Mouse (Mus musculus): Measurements from ENCODE around the gene Nckap5. TPM values are rescaled to one million over a fixed set of nuclear protein-coding genes. Genes with fewer than 3 reads are reported as not detected.

Nckap5 gene
- total and polyA plus RNA-seq, 2 experiments from 2014 or later: 9.3 to 10.2 TPM

DNA sequence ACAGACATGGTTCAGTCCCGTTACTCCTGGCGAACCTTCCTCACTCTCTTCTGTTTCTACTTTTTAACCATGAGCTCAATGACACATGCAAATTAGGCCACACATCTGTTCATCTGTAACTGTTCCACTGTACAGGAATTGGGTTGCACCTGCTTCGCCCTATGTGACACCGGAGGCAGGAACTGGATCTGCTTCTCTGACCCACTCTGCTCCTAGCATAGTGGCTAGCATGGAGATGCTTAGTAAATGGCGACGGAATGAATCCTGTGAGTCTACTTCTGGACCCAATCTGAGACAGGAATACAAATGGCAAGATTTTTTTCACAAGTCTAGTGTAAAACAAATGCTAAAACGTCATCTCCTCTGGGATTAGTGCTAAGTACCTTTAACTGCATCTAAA, 663.1 kb downstream of the Nckap5 start:
- 28% methylated on average over 7 of the region's 7 CpGs for WGBS
- Histone ChIP-seq H3K9ac (no peak overlapping the region), H3K4me2 (ENCODE audit: low read depth) (no peak overlapping the region), H3K36me3 (ENCODE audit: insufficient read depth) (no peaks in the 10 kb centered on the region), H3K4me3 (ENCODE audit: low read depth, low read length) (no peak overlapping the region), H3K27ac (ENCODE audit: low read depth, low read length) (peak overlapping the region; percentile 72), H3K4me1 (ENCODE audit: insufficient read depth) (peaks cover 3% of the 10 kb centered on the region), H3K9me3 (ENCODE audit: low read length) (no peaks in the 10 kb centered on the region), H3K27me3 (ENCODE audit: insufficient read depth, low read length) (no peaks in the 10 kb centered on the region)
- ATAC-seq: peak; percentile 49
- no peak for TF ChIP-seq CTCF (IDR thresholded peaks at IDR 0.05; ENCODE audit: low read depth)
- DNase-seq: no peak

DNA sequence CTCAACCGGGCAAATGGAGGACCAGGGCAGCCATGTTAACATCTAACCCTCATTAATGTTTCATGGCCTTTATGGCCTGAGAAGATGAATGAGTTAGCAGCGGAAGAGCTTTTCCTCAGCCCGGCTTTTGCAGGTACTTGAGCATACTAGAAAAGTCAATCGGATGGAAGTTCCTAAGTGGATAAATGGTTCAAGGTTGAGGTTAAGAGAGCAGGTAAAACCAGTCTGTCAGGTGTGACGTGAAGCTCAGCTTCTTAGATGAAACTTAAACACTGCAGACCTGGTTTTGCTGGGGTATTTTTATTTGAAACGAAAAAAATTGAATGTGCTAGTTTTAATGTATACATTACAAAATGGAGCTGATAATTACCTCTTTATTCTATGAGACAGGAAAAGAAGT, 671.3 kb downstream of the Nckap5 start:
- no peak overlapping the region for H3K4me3 ChIP-seq (ENCODE audit: low read depth, low read length)
- no peaks in the 10 kb centered on the region for H3K27me3 ChIP-seq (ENCODE audit: insufficient read depth, low read length)
- no peak overlapping the region for H3K4me2 ChIP-seq (ENCODE audit: low read depth)
- DNase-seq: no peak
- TF ChIP-seq CTCF (IDR thresholded peaks at IDR 0.05; ENCODE audit: low read depth): no peak
- H3K9me3 ChIP-seq (ENCODE audit: low read length): no peaks in the 10 kb centered on the region
- H3K27ac ChIP-seq (ENCODE audit: low read depth, low read length): 0 out of 2 replicates have a peak overlapping the region, but pooled peaks have one; percentile 15
- H3K4me1 ChIP-seq (ENCODE audit: insufficient read depth): no peaks in the 10 kb centered on the region
- H3K9ac ChIP-seq: no peak overlapping the region
- ATAC-seq: no peak
- no peaks in the 10 kb centered on the region for H3K36me3 ChIP-seq (ENCODE audit: insufficient read depth)
- WGBS: 92% methylated on average over 6 of the region's 6 CpGs

DNA sequence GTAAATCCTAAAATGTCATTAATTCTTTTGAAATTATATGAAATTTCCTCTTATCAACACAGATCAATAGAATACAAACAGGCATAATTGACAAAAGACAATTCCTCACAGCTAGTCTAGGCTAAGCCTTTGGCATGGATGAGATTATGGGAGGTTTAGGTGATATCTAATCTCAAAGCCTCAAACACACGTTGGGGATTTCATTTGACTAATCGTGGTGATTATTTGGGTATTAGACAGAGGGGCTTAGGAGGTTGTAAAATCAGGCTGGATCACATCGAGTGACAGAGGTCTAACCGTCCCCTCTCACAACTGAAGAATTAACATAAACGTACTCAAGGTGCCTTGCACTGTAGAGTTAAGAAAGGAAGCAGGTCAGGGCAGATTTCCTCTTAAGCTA, 674.8 kb downstream of the Nckap5 start:
- Histone ChIP-seq H3K9ac (no peak overlapping the region), H3K4me1 (ENCODE audit: insufficient read depth) (peaks cover 9% of the 10 kb centered on the region), H3K36me3 (ENCODE audit: insufficient read depth) (no peaks in the 10 kb centered on the region), H3K9me3 (ENCODE audit: low read length) (no peaks in the 10 kb centered on the region), H3K27me3 (ENCODE audit: insufficient read depth, low read length) (no peaks in the 10 kb centered on the region), H3K4me2 (ENCODE audit: low read depth) (no peak overlapping the region), H3K4me3 (ENCODE audit: low read depth, low read length) (no peak overlapping the region), H3K27ac (ENCODE audit: low read depth, low read length) (no peak overlapping the region)
- no peak for TF ChIP-seq CTCF (IDR thresholded peaks at IDR 0.05; ENCODE audit: low read depth)
- ATAC-seq: no peak
- 65% methylated on average over 5 of the region's 5 CpGs for WGBS
- no peak for DNase-seq

DNA sequence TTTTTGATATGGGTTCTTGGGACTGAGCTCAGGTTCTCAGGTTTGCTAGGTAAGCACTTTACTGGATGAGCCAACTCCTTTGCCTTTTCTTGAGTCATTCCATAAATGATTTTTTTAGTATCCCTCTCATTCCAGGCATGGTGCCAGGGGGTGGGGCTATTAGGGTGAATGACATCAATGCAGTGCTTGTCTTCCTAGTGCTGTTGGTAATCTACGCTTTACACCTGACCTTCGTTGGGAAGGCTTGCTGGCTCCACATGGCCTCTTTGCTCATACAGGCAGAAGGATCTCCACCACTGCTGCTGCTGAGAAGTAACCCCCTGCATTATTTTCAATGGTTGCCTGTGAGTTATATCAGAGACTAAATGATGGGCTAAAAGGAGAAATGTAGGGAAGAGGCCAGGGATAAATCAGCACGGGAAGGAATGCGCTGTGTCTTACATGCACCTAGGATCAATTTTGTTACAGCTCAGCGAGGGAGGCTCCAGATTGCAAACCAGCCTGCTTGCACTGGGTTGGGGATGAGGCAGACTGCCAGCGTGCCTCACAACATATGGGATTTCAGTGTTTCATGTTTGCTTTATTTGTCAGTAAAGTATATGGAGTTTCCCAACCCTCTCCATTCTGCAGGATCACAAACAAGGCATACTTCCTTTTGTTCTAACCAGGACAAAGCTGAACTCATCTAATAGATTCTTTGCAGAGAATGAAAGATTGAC, 676.9 kb downstream of the Nckap5 start:
- TF ChIP-seq CTCF (IDR thresholded peaks at IDR 0.05; ENCODE audit: low read depth): no peak
- no peak overlapping the region for H3K4me2 ChIP-seq (ENCODE audit: low read depth)
- no peaks in the 10 kb centered on the region for H3K9me3 ChIP-seq (ENCODE audit: low read length)
- ATAC-seq (peak; percentile 83), DNase-seq (peak; percentile 87)
- peaks cover 9% of the 10 kb centered on the region for H3K4me1 ChIP-seq (ENCODE audit: insufficient read depth)
- H3K27ac ChIP-seq (ENCODE audit: low read depth, low read length): peak overlapping the region; percentile 70
- no peaks in the 10 kb centered on the region for H3K36me3 ChIP-seq (ENCODE audit: insufficient read depth)
- H3K4me3 ChIP-seq (ENCODE audit: low read depth, low read length): no peak overlapping the region
- WGBS: 52% methylated on average over 6 of the region's 6 CpGs
- no peak overlapping the region for H3K9ac ChIP-seq
- no peaks in the 10 kb centered on the region for H3K27me3 ChIP-seq (ENCODE audit: insufficient read depth, low read length)

DNA sequence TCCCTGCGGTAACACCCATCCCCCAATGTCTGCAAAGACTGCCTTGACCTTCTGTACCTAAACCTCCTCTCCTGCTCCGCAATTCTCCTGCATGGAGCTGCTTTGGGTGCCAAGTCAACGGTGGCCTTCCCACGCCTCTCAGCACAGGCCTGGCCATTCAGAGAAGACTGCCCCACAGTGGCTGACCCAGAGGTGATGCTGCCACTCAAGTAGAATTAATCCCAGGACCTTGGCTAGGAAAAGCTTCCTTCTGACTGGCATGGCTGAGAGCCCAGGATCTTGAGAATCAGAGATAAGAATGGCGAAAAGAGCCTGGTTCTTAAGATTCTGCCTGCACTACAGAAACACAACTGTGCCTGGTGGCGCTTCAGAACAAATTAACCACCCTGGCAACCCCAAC, 678.4 kb downstream of the Nckap5 start:
- Histone ChIP-seq H3K27ac (ENCODE audit: low read depth, low read length) (no peak overlapping the region), H3K4me2 (ENCODE audit: low read depth) (no peak overlapping the region), H3K9me3 (ENCODE audit: low read length) (no peaks in the 10 kb centered on the region), H3K9ac (no peak overlapping the region), H3K4me1 (ENCODE audit: insufficient read depth) (peaks cover 9% of the 10 kb centered on the region), H3K27me3 (ENCODE audit: insufficient read depth, low read length) (no peaks in the 10 kb centered on the region), H3K4me3 (ENCODE audit: low read depth, low read length) (no peak overlapping the region), H3K36me3 (ENCODE audit: insufficient read depth) (no peaks in the 10 kb centered on the region)
- ATAC-seq: peak; percentile 58
- 64% methylated on average over 6 of the region's 6 CpGs for WGBS
- DNase-seq: peak; percentile 30
- 0 out of 2 replicates have a peak, but pooled peaks have one; percentile 13 for TF ChIP-seq CTCF (IDR thresholded peaks at IDR 0.05; ENCODE audit: low read depth)

DNA sequence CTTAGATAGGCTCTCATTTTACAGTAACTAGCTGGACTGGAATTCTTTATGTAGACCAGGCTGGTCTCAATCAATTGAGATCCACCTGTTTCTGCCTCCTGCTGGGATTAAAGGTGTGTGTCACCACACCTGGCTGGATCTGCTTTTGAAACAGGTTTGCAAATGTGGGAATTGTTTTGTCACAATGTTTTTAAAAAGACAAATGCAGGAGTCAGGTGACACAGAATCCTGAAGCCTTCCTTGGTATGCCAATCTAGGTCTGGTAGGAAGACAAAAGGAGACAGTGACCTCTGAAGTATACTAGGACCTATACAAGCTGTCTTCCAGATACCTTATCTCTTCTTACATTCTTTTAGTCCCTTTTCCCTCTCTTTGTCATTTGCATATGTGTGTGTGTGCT, 680.6 kb downstream of the Nckap5 start:
- Histone ChIP-seq H3K4me3 (ENCODE audit: low read depth, low read length) (no peak overlapping the region), H3K9ac (no peak overlapping the region), H3K4me1 (ENCODE audit: insufficient read depth) (peaks cover 9% of the 10 kb centered on the region), H3K9me3 (ENCODE audit: low read length) (no peaks in the 10 kb centered on the region), H3K27ac (ENCODE audit: low read depth, low read length) (no peak overlapping the region), H3K36me3 (ENCODE audit: insufficient read depth) (no peaks in the 10 kb centered on the region), H3K27me3 (ENCODE audit: insufficient read depth, low read length) (no peaks in the 10 kb centered on the region), H3K4me2 (ENCODE audit: low read depth) (no peak overlapping the region)
- DNase-seq: no peak
- TF ChIP-seq CTCF (IDR thresholded peaks at IDR 0.05; ENCODE audit: low read depth): no peak
- no peak for ATAC-seq

DNA sequence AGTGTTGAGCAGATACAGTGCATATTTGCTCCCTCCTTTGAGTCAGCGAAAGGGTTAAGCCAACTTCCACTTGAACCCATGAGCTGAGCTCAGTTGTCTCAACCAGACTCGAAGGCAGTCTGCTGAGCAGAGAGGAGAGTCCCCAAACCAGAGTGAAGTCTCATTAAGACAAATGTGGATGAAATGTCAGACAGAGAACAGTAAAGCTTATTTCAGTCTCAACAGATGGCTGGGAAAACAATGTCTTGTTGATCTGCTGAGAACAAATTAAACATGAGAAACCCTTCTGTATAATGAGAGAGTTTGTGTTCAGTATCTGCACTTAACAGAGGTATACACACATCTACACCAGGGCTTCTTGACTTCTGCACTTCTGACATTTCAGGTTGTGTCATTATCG, 694.9 kb downstream of the Nckap5 start:
- WGBS: 72% methylated on average over 3 of the region's 3 CpGs

More for the DNA sequence above, 694.9 kb downstream of the Nckap5 start:
- no peaks in the 10 kb centered on the region for H3K36me3 ChIP-seq (ENCODE audit: insufficient read depth)
- no peak overlapping the region for H3K27ac ChIP-seq (ENCODE audit: low read depth, low read length)
- no peaks in the 10 kb centered on the region for H3K9me3 ChIP-seq (ENCODE audit: low read length)
- H3K9ac ChIP-seq: no peak overlapping the region
- ATAC-seq (peak; percentile 77), DNase-seq (peak; percentile 30)
- no peak overlapping the region for H3K4me3 ChIP-seq (ENCODE audit: low read depth, low read length)
- no peaks in the 10 kb centered on the region for H3K4me1 ChIP-seq (ENCODE audit: insufficient read depth)
- no peaks in the 10 kb centered on the region for H3K27me3 ChIP-seq (ENCODE audit: insufficient read depth, low read length)
- H3K4me2 ChIP-seq (ENCODE audit: low read depth): no peak overlapping the region
- no peak for TF ChIP-seq CTCF (IDR thresholded peaks at IDR 0.05; ENCODE audit: low read depth)

Data from forebrain, postnatal 0 days (tissue).